ENCODE assay signal across 18 mouse cellular contexts in genomic region chrX:133372411-133372810, GRCm38 (mm10).
"Had no signal": no experiment of that assay in that cellular context is flagged by ENCODE, and none has a peak within 500 bp of the region (broad histone marks: within the 10 kb centered on the region; RNA-seq: fewer than 3 reads in every experiment).

No protein-coding gene starts in this region.

- H3K4me3 ChIP-seq: layer of hippocampus, adult 2 months; limb, embryonic 10.5 days; limb, embryonic 13.5 days; midbrain, embryonic 13.5 days; stomach, embryonic 15.5 days had no signal

- H3K9ac ChIP-seq: limb, embryonic 13.5 days; liver, embryonic 14.5 days; liver, postnatal 0 days; lung, embryonic 14.5 days; midbrain, embryonic 13.5 days; stomach, embryonic 15.5 days had no signal

- H3K27me3 ChIP-seq: limb, embryonic 13.5 days; midbrain, embryonic 13.5 days; stomach, embryonic 15.5 days had no signal

- H3K36me3 ChIP-seq: limb, embryonic 10.5 days; limb, embryonic 13.5 days; midbrain, embryonic 13.5 days; stomach, embryonic 15.5 days had no signal

- H3K4me2 ChIP-seq: limb, embryonic 13.5 days; lung, embryonic 14.5 days; midbrain, embryonic 13.5 days; stomach, embryonic 15.5 days had no signal

- DNase-seq: kidney, adult 2 months; kidney, postnatal 25 days; layer of hippocampus, adult 9-11 months; liver, postnatal 0 days; lung, embryonic 14.5 days; right cerebral cortex, adult 18-20 months; right cerebral cortex, postnatal 14 days; thymus, postnatal 25 days had no signal

- H3K9me3 ChIP-seq: limb, embryonic 10.5 days; limb, embryonic 13.5 days; midbrain, embryonic 13.5 days; stomach, embryonic 15.5 days had no signal

- ATAC-seq: liver, postnatal 0 days; lung, postnatal 0 days; midbrain, embryonic 13.5 days; midbrain, embryonic 16.5 days had no signal

- H3K4me1 ChIP-seq: limb, embryonic 10.5 days; limb, embryonic 13.5 days; midbrain, embryonic 13.5 days; stomach, embryonic 15.5 days had no signal

- H3K27ac ChIP-seq: kidney, postnatal 0 days; layer of hippocampus, adult 2 months; limb, embryonic 10.5 days; limb, embryonic 13.5 days; liver, embryonic 14.5 days; macrophage; midbrain, embryonic 13.5 days; stomach, embryonic 15.5 days had no signal
